Mouse (Mus musculus) heart, postnatal 0 days (tissue): Measurements from ENCODE around the gene Sdf4.

Experiments
- CTCF ChIP-seq: IDR thresholded peaks from 2 replicates; pipeline ENCODE4 v1.5.1; 2016; ENCODE audit warnings: antibody characterized with exemption, control low read depth, low read depth
- EP300 ChIP-seq: IDR thresholded peaks from 2 replicates; pipeline ENCODE4 v1.6.1; 2016; ENCODE audit warnings: antibody characterized with exemption, low read depth

- no peak for TF ChIP-seq CTCF
- TF ChIP-seq EP300, result no peak
Measured at GRCm38 (mm10) chr4:155955491-155955890, 37.2 kb upstream of the Sdf4 start.
